In the genomic region with DNA sequence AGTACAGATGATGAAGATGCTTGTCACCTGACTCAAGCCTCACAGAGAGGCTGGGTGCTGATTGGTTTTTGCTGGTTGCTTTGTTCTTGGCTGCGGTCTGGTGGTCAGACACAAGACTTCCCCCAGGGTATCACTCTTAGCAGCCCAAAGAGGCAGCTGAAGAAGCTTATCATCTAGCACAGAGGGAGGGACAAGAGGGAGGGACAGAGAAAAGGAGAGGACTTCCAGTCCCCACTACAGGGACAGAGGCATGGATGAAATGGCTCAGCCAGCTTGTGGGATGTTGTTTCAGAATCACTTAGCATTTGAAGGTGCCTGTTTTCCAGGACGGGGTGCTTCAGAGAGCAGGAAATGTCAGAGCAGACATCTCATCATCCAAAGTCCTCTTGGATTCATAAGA, we compare ENCODE assay signal across 1 mouse cellular context.
TF ChIP-seq lines count a peak whose summit lies in the region.

No protein-coding gene starts in this region.

TF ChIP-seq in CH12.LX, 34 proteins besides CTCF, POLR2A, EP300 and RAD21 (continued from another document):
- TF ChIP-seq CHD2 (IDR thresholded peaks at IDR 0.05; ENCODE audit: low read length): no peak
- no peak for TF ChIP-seq POLR2AphosphoS2 (IDR thresholded peaks at IDR 0.05; ENCODE audit: low read depth, low read length)
- TF ChIP-seq ETS1 (conservative IDR thresholded peaks at IDR 0.05; ENCODE audit: low read depth, low read length): no peak
